ENCODE assay signal across 11 mouse cellular contexts in genomic region chrX:169106048-169106622, GRCm38 (mm10).
DNase-seq lines count a peak whose midpoint lies in the region; ATAC-seq lines count a peak whose summit lies in the region.
"Had no signal": no experiment of that assay in that cellular context is flagged by ENCODE, and none has a peak within 500 bp of the region (broad histone marks: within the 10 kb centered on the region; RNA-seq: fewer than 3 reads in every experiment).

No protein-coding gene starts in this region.

- H3K9ac ChIP-seq in hindbrain, embryonic 16.5 days (ENCODE audit: low read depth, low read length), result no peak overlapping the region
- H3K9ac ChIP-seq: limb, embryonic 12.5 days had no signal

- ATAC-seq in monocyte, adult 5-6 weeks (replicated peaks; ENCODE audit: insufficient number of reproducible peaks, low FRiP score, low TSS enrichment, poor library complexity, severe bottlenecking), result peak; percentile 71
- no peak for ATAC-seq in hindbrain, embryonic 16.5 days
- ATAC-seq: forebrain, embryonic 14.5 days had no signal

- no peaks in the 10 kb centered on the region for H3K27me3 ChIP-seq in hindbrain, embryonic 16.5 days (replicated peaks; ENCODE audit: control insufficient read depth, insufficient read depth, low read length)

- H3K27ac ChIP-seq in hindbrain, embryonic 16.5 days (ENCODE audit: low read depth, low read length), result no peak overlapping the region
- H3K27ac ChIP-seq: limb, embryonic 12.5 days had no signal

- DNase-seq in lung, postnatal 25 days (ENCODE audit: low spot score), result peak; percentile 8
- DNase-seq in lung, postnatal 14 days, result no peak
- peak; percentile 53 for DNase-seq in c-Kit-positive CD71-positive TER-119-negative erythroid progenitor cells, embryonic 14.5 days (ENCODE audit: low read depth)
- DNase-seq in kidney, postnatal 14 days, result peak; percentile 43
- DNase-seq in frontal cortex, postnatal 36 days (ENCODE audit: low spot score in 2 of 2), result no peak
- DNase-seq in urinary bladder, adult 2 months (ENCODE audit: low spot score), result no peak
- DNase-seq: heart, postnatal 36 days had no signal

- H3K36me3 ChIP-seq in hindbrain, embryonic 16.5 days (ENCODE audit: control insufficient read depth, insufficient read depth, low read length), result no peaks in the 10 kb centered on the region
- H3K36me3 ChIP-seq: limb, embryonic 12.5 days had no signal

- no peak overlapping the region for H3K4me2 ChIP-seq in hindbrain, embryonic 16.5 days (ENCODE audit: low read length)
- H3K4me2 ChIP-seq: limb, embryonic 12.5 days had no signal

- H3K9me3 ChIP-seq in hindbrain, embryonic 16.5 days (ENCODE audit: control insufficient read depth, low read length), result no peaks in the 10 kb centered on the region
- H3K9me3 ChIP-seq: limb, embryonic 12.5 days had no signal

- no peaks in the 10 kb centered on the region for H3K4me1 ChIP-seq in hindbrain, embryonic 16.5 days (ENCODE audit: control insufficient read depth, insufficient read depth, low read depth, low read length)
- H3K4me1 ChIP-seq: limb, embryonic 12.5 days had no signal

- WGBS in hindbrain, embryonic 16.5 days, result 77% methylated on average over 4 of the region's 4 CpGs

- no peak overlapping the region for H3K4me3 ChIP-seq in hindbrain, embryonic 16.5 days (ENCODE audit: low read length)
- H3K4me3 ChIP-seq: limb, embryonic 12.5 days had no signal

Comparison
In these comparisons a context has a peak if more than half of its experiments do, and no peak if none do; other contexts are left out.
1. DNase-seq: peak in lung, postnatal 25 days (single experiment), c-Kit-positive CD71-positive TER-119-negative erythroid progenitor cells, embryonic 14.5 days (single experiment) and kidney, postnatal 14 days (single experiment); none in lung, postnatal 14 days (single experiment), frontal cortex, postnatal 36 days (0 of 2) and urinary bladder, adult 2 months (single experiment).